Mouse (Mus musculus): Measurements from ENCODE around the gene Gpr153. TPM values are rescaled to one million over a fixed set of nuclear protein-coding genes. Genes with fewer than 3 reads are reported as not detected.

The Gpr153 gene
- total and polyA plus RNA-seq, 3 experiments, result 0.30 to 1.4 (median 0.70) TPM

- Histone ChIP-seq H3K9me3 (replicated peaks; ENCODE audit: low read length) (peaks cover 2% of the 10 kb centered on the region), H3K9ac (ENCODE audit: insufficient read depth, low read depth) (no peak overlapping the region), H3K4me1 (ENCODE audit: control insufficient read depth in 1 of 2, insufficient read depth in 2 of 2) (peaks cover 45 to 56% of the 10 kb centered on the region in 2 experiments), H3K79me2 (replicated peaks; ENCODE audit: control insufficient read depth, extremely low read depth, insufficient read depth, poor library complexity, severe bottlenecking) (no peaks in the 10 kb centered on the region), H3K36me3 (replicated peaks in 1 of 2; ENCODE audit: control insufficient read depth in 1 of 2, insufficient read depth in 1 of 2, low read length in 1 of 2) (peaks cover 0 to 12% of the 10 kb centered on the region in 2 experiments), H3K4me2 (ENCODE audit: insufficient read depth, low read depth, poor library complexity, severe bottlenecking) (no peak overlapping the region), H3K27me3 (replicated peaks) (no peaks in the 10 kb centered on the region), H3K27ac (ENCODE audit: insufficient read depth, low read depth) (no peak overlapping the region), H3K4me3 (replicated peaks in 1 of 3; ENCODE audit: low read depth in 2 of 3, low read length in 2 of 3, poor library complexity in 1 of 3) (no peak overlapping the region)
- TF ChIP-seq ZMIZ1 (IDR thresholded peaks at IDR 0.05; ENCODE audit: low read depth, low read length) (no peak), NELFE (IDR thresholded peaks at IDR 0.05; ENCODE audit: low read depth, low read length) (no peak), HCFC1 (IDR thresholded peaks at IDR 0.05; ENCODE audit: low read depth, low read length) (no peak), E2F4 (IDR thresholded peaks at IDR 0.05; ENCODE audit: insufficient replicate concordance, low read depth, low read length) (no peak), TCF12 (IDR thresholded peaks at IDR 0.05; ENCODE audit: low read depth, low read length) (no peak)
- dilution Hi-C loops (cut with MboI; ENCODE audit: extremely low pct_ligation_motif_present, extremely low pct_unique_long_range_greater_than_20kb, low sequenced_read_pairs), result no loop called here
- DNase-seq (ENCODE audit: extremely low read depth), result no peak
- in situ Hi-C loops (cut with MboI; ENCODE audit: low pct_ligation_motif_present, low pct_unique_long_range_greater_than_20kb, low sequenced_read_pairs), result no loop called here
Measured at GRCm38 (mm10) chr4:152273191-152273590, 841 bp upstream of the Gpr153 start.

- dilution Hi-C loops (cut with MboI; ENCODE audit: extremely low pct_ligation_motif_present, extremely low pct_unique_long_range_greater_than_20kb, low sequenced_read_pairs), result no loop called here
- no peak for DNase-seq (ENCODE audit: extremely low read depth)
- Histone ChIP-seq H3K79me2 (replicated peaks; ENCODE audit: control insufficient read depth, extremely low read depth, insufficient read depth, poor library complexity, severe bottlenecking) (no peaks in the 10 kb centered on the region), H3K9ac (ENCODE audit: insufficient read depth, low read depth) (no peak overlapping the region), H3K36me3 (replicated peaks in 1 of 2; ENCODE audit: control insufficient read depth in 1 of 2, insufficient read depth in 1 of 2, low read length in 1 of 2) (peaks cover 0 to 11% of the 10 kb centered on the region in 2 experiments), H3K4me1 (ENCODE audit: control insufficient read depth in 1 of 2, insufficient read depth in 2 of 2) (peaks cover 37 to 41% of the 10 kb centered on the region in 2 experiments), H3K27me3 (replicated peaks) (no peaks in the 10 kb centered on the region), H3K4me2 (ENCODE audit: insufficient read depth, low read depth, poor library complexity, severe bottlenecking) (no peak overlapping the region), H3K9me3 (replicated peaks; ENCODE audit: low read length) (peaks cover 2% of the 10 kb centered on the region), H3K27ac (ENCODE audit: insufficient read depth, low read depth) (no peak overlapping the region), H3K4me3 (replicated peaks in 1 of 3; ENCODE audit: low read depth in 2 of 3, low read length in 2 of 3, poor library complexity in 1 of 3) (peak overlapping the region in 1 of 3 experiments; percentile 45)
- in situ Hi-C loops (cut with MboI; ENCODE audit: low pct_ligation_motif_present, low pct_unique_long_range_greater_than_20kb, low sequenced_read_pairs), result loop anchor here (25.0 kb wide), 1 partner anchor 1838 kb away; no protein-coding TSS in a partner anchor
- TF ChIP-seq ZKSCAN1 (IDR thresholded peaks at IDR 0.05; ENCODE audit: borderline replicate concordance, low read depth, low read length) (no peak), MEF2A (IDR thresholded peaks at IDR 0.05; ENCODE audit: borderline replicate concordance, low read depth, low read length) (no peak), MAZ (IDR thresholded peaks at IDR 0.05; ENCODE audit: low read depth, low read length) (no peak), POLR2A (IDR thresholded peaks at IDR 0.05; ENCODE audit: low read depth, low read length) (no peak), MYC (IDR thresholded peaks at IDR 0.05; ENCODE audit: low read depth, low read length) (no peak), ZC3H11A (IDR thresholded peaks at IDR 0.05; ENCODE audit: low read depth, low read length) (no peak), IRF4 (IDR thresholded peaks at IDR 0.05; ENCODE audit: low read depth, low read length) (no peak), CHD2 (IDR thresholded peaks at IDR 0.05; ENCODE audit: low read length) (no peak), RAD21 (IDR thresholded peaks at IDR 0.05; ENCODE audit: low read depth, low read length) (no peak), KAT2A (IDR thresholded peaks at IDR 0.05; ENCODE audit: insufficient replicate concordance, low read length) (no peak)
Measured at GRCm38 (mm10) chr4:152274681-152275131, 674 bp downstream of the Gpr153 start.

Data from CH12.LX (cell line).